Comparison of ENCODE assay signal across 10 mouse cellular contexts in the genomic region with DNA sequence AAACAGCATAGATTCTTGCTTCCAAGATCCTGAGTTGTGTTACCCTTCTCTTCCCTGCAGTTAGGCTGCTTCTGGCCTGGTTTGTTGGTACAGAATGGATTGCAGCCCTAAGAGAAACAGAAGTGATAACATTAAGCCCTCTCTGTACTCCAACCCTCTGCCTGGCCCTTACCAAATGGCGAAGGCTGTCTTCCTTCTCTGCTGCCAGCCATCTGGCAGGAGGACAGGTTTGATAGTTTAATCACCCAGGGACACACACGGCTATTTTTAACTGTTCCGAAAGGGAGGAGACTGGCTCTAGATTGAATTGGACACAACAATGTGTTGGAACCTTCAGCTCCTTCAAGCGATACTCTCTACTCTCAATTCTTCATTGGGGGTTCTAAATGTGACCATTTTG. TPM values are rescaled to one million over a fixed set of nuclear protein-coding genes. Genes with fewer than 3 reads are reported as not detected.
DNase-seq lines count a peak whose midpoint lies in the region; ATAC-seq and TF ChIP-seq lines count a peak whose summit lies in the region.
"Had no signal": no experiment of that assay in that cellular context is flagged by ENCODE, and none has a peak within 500 bp of the region (broad histone marks: within the 10 kb centered on the region; RNA-seq: fewer than 3 reads in every experiment).

No protein-coding gene starts in this region.

- H3K9ac ChIP-seq in liver, embryonic 14.5 days (replicated peaks) = no peak overlapping the region
- H3K9ac ChIP-seq: embryonic facial prominence, embryonic 13.5 days had no signal

- H3K27ac ChIP-seq in liver, embryonic 14.5 days = no peak overlapping the region
- H3K27ac ChIP-seq: embryonic facial prominence, embryonic 13.5 days had no signal

- peak; percentile 67 for TF ChIP-seq EP300 in liver, embryonic 14.5 days (IDR thresholded peaks at IDR 0.05; ENCODE audit: low read depth)

- no peaks in the 10 kb centered on the region for H3K36me3 ChIP-seq in liver, embryonic 14.5 days (replicated peaks; ENCODE audit: control insufficient read depth, insufficient read depth, low read depth)
- H3K36me3 ChIP-seq: embryonic facial prominence, embryonic 13.5 days had no signal

- peak; percentile 50; the same call in 1 of the 2 replicates for ATAC-seq in liver, embryonic 14.5 days (ENCODE audit: insufficient read depth)
- no peak for ATAC-seq in monocyte, adult 5-6 weeks (replicated peaks; ENCODE audit: insufficient number of reproducible peaks, low FRiP score, low TSS enrichment, poor library complexity, severe bottlenecking)

- no peak for TF ChIP-seq CTCF in liver, embryonic 14.5 days (IDR thresholded peaks at IDR 0.05; ENCODE audit: low read depth)

- peaks cover 8% of the 10 kb centered on the region for H3K27me3 ChIP-seq in liver, embryonic 14.5 days (ENCODE audit: control insufficient read depth, insufficient read depth, low read length)

- H3K4me3 ChIP-seq in liver, embryonic 14.5 days (ENCODE audit: insufficient read depth in 1 of 2, low read depth in 2 of 2, low read length in 2 of 2) = no peak overlapping the region
- H3K4me3 ChIP-seq: embryonic facial prominence, embryonic 13.5 days had no signal

- H3K4me1 ChIP-seq in liver, embryonic 14.5 days (replicated peaks; ENCODE audit: control insufficient read depth in 2 of 2, insufficient read depth in 2 of 2, low read length in 1 of 2) = peaks cover 0 to 7% of the 10 kb centered on the region in 2 experiments; a peak in 1 of 4 replicates
- H3K4me1 ChIP-seq: embryonic facial prominence, embryonic 13.5 days had no signal

- DNase-seq in adrenal gland, postnatal 36 days = peak; percentile 51 to 55
- peak; percentile 85 for DNase-seq in cerebellum, adult 9-10 months
- DNase-seq in heart, adult 9 months (ENCODE audit: low spot score in 2 of 2) = peak; percentile 60 to 78
- peak in 2 of 3 experiments; percentile 14 to 22 for DNase-seq in liver, embryonic 14.5 days (ENCODE audit: low read depth in 3 of 3, low spot score in 3 of 3)
- no peak for DNase-seq in kidney, postnatal 36 days
- DNase-seq in layer of hippocampus, postnatal 25 days (ENCODE audit: extremely low spot score in 1 of 2, low spot score in 1 of 2) = no peak
- DNase-seq: kidney, adult 18-20 months; lung, postnatal 4 days had no signal

- H3K4me2 ChIP-seq in liver, embryonic 14.5 days (ENCODE audit: low read depth) = no peak overlapping the region
- H3K4me2 ChIP-seq: embryonic facial prominence, embryonic 13.5 days had no signal

- H3K9me3 ChIP-seq in liver, embryonic 14.5 days (ENCODE audit: control insufficient read depth, low read length) = no peaks in the 10 kb centered on the region
- H3K9me3 ChIP-seq: embryonic facial prominence, embryonic 13.5 days had no signal

- WGBS in liver, embryonic 14.5 days (ENCODE audit: insufficient replicate concordance) = 42% methylated on average over 4 of the region's 4 CpGs

RNA-seq across cellular contexts. Expression of gene Strip2, which starts 6.7 kb away (rescaled TPM):
- total RNA-seq in adrenal gland, postnatal 36 days (2021) = 1 to 10 TPM; 1.2 to 1.4 TPM
- polyA plus RNA-seq in liver, embryonic 14.5 days (2012; rRNA removed) = 0.36 and 0.41 TPM in 2 replicates
- polyA plus RNA-seq in liver, embryonic 14.5 days (2014; fragmentation: Nextera tagmentation; extraction: Ambion mirVana) = 0.42 and 0.77 TPM in 2 replicates
- total RNA-seq in monocyte, adult 5-6 weeks (2017) = 0.87 to 1.0 TPM in 2 of 3 replicates, not detected in the other
- total RNA-seq in layer of hippocampus, postnatal 25 days (2021) = 10 to 100 TPM; 20.9 to 22.1 TPM

Comparison
In these comparisons a context has a peak if more than half of its experiments do, and no peak if none do; other contexts are left out.
1. DNase-seq: peak in adrenal gland, postnatal 36 days (2 of 2), cerebellum, adult 9-10 months (single experiment), heart, adult 9 months (2 of 2) and liver, embryonic 14.5 days (2 of 3); none in kidney, postnatal 36 days (0 of 2) and layer of hippocampus, postnatal 25 days (0 of 2).
2. RNA of gene Strip2, which starts 6.7 kb away (total RNA-seq): 20.9 to 22.1 TPM in layer of hippocampus, postnatal 25 days; 1.2 to 1.4 TPM in adrenal gland, postnatal 36 days and 0.87 to 1.0 TPM in monocyte, adult 5-6 weeks; every median in the first group is over 4 times any median in the second.